Mouse (Mus musculus): ENCODE results near the gene Cenpm.

DNA sequence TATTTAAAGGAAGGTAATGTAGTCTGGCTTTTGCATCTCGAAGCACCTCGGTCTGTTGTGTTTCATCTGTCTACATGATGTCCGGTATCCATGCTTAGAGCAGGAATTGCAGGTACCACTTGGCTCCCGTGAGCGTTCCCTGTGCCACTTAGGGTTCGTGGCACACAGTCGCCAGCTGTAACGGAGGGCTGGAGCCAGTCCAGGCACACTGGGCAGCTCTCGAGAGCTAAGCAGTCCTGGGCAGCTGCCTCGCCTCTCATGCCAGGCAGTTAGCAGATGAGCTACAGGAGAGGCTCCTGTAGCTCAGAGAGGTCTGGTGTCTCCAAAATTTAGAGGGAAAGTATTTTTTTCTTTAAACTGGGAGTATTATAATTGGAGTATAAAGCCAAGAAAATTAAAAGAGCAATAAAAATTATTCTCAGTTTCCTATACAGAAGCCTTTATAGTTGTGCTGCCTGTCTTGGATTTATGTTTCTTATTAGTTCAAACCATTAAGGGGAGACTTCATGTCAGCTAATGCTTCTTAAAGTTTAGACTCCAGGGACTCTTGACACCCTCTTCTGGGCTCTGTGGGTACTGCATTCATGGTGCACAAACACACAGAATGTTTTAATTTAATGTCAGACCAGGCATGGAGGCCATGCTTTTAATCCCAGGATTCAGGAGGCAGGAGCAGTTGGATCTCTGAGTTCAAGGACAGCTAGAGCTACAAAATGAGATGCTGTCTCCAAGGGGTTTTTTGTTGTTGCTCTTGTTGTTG, 55.9 kb downstream of the Cenpm start:
- TF ChIP-seq CTCF (IDR thresholded peaks at IDR 0.05; ENCODE audit: low read depth, low read length) (no peak), POLR2A (IDR thresholded peaks at IDR 0.05; ENCODE audit: insufficient read depth, low read length) (no peak)

All from ES-Bruce4 (cell line).